Mouse (Mus musculus): ENCODE measurements at regions not wholly inside any gene's neighbourhood (a gene's known extent, or its start where the extent isn't known, plus 50 kb on each side); places are given as distances from the start of the nearest gene placed in this dataset.

- Histone ChIP-seq H3K27me3 (no peaks in the 10 kb centered on the region), H3K36me3 (no peaks in the 10 kb centered on the region), H3K9me3 (no peaks in the 10 kb centered on the region), H3K4me1 (replicated peaks) (no peaks in the 10 kb centered on the region), H3K4me3 (replicated peaks) (no peak overlapping the region), H3K4me2 (no peak overlapping the region), H3K27ac (no peak overlapping the region), H3K9ac (replicated peaks) (no peak overlapping the region)
- WGBS, result 85% methylated on average over 11 of the region's 11 CpGs
- no peak for ATAC-seq (ENCODE audit: insufficient number of reproducible peaks, insufficient read depth, low FRiP score, low TSS enrichment, low read depth)
Measured at GRCm38 (mm10) chr13:42593488-42594170, 86.8 kb upstream of the Phactr1 start.

GRCm38 (mm10) chr13:42595180-42595579 is 85.2 kb upstream of the Phactr1 start:
- no peak for ATAC-seq (ENCODE audit: insufficient number of reproducible peaks, insufficient read depth, low FRiP score, low TSS enrichment, low read depth)
- Histone ChIP-seq H3K4me1 (replicated peaks) (no peaks in the 10 kb centered on the region), H3K27me3 (no peaks in the 10 kb centered on the region), H3K27ac (no peak overlapping the region), H3K4me2 (no peak overlapping the region), H3K9me3 (no peaks in the 10 kb centered on the region), H3K4me3 (replicated peaks) (no peak overlapping the region), H3K9ac (replicated peaks) (no peak overlapping the region), H3K36me3 (no peaks in the 10 kb centered on the region)
- WGBS, result 58% methylated on average over 3 of the region's 3 CpGs

GRCm38 (mm10) chr13:42597781-42598180 is 82.6 kb upstream of the Phactr1 start:
- H3K9me3 ChIP-seq, result no peaks in the 10 kb centered on the region
- WGBS, result 55% methylated on average over 3 of the region's 3 CpGs
- no peak for ATAC-seq (ENCODE audit: insufficient number of reproducible peaks, insufficient read depth, low FRiP score, low TSS enrichment, low read depth)

GRCm38 (mm10) chr13:42603308-42603707 is 77.1 kb upstream of the Phactr1 start:
- H3K27me3 ChIP-seq, result no peaks in the 10 kb centered on the region

More at GRCm38 (mm10) chr13:42597781-42598180, 82.6 kb upstream of the Phactr1 start:
- Histone ChIP-seq H3K36me3 (no peaks in the 10 kb centered on the region), H3K9ac (replicated peaks) (no peak overlapping the region), H3K4me1 (replicated peaks) (no peaks in the 10 kb centered on the region), H3K4me3 (replicated peaks) (no peak overlapping the region), H3K27ac (no peak overlapping the region), H3K27me3 (no peaks in the 10 kb centered on the region), H3K4me2 (no peak overlapping the region)

GRCm38 (mm10) chr13:42607735-42608134 is 72.7 kb upstream of the Phactr1 start:
- no peak overlapping the region for H3K4me2 ChIP-seq
- ATAC-seq (ENCODE audit: insufficient number of reproducible peaks, insufficient read depth, low FRiP score, low TSS enrichment, low read depth), result no peak
- H3K27ac ChIP-seq, result no peak overlapping the region
- H3K4me3 ChIP-seq (replicated peaks), result no peak overlapping the region
- H3K4me1 ChIP-seq (replicated peaks), result no peaks in the 10 kb centered on the region
- no peaks in the 10 kb centered on the region for H3K9me3 ChIP-seq
- no peak overlapping the region for H3K9ac ChIP-seq (replicated peaks)
- WGBS, result 40% methylated on average over 10 of the region's 10 CpGs
- H3K36me3 ChIP-seq, result no peaks in the 10 kb centered on the region
- no peaks in the 10 kb centered on the region for H3K27me3 ChIP-seq

More at GRCm38 (mm10) chr13:42603308-42603707, 77.1 kb upstream of the Phactr1 start:
- H3K4me1 ChIP-seq (replicated peaks), result no peaks in the 10 kb centered on the region
- WGBS, result 78% methylated on average over 4 of the region's 4 CpGs
- H3K4me2 ChIP-seq, result no peak overlapping the region
- H3K36me3 ChIP-seq, result no peaks in the 10 kb centered on the region
- no peak overlapping the region for H3K27ac ChIP-seq
- no peaks in the 10 kb centered on the region for H3K9me3 ChIP-seq
- ATAC-seq (ENCODE audit: insufficient number of reproducible peaks, insufficient read depth, low FRiP score, low TSS enrichment, low read depth), result no peak
- H3K9ac ChIP-seq (replicated peaks), result no peak overlapping the region
- H3K4me3 ChIP-seq (replicated peaks), result no peak overlapping the region

GRCm38 (mm10) chr13:42608963-42609362 is 71.5 kb upstream of the Phactr1 start:
- Histone ChIP-seq H3K9me3 (no peaks in the 10 kb centered on the region), H3K4me2 (no peak overlapping the region), H3K27ac (no peak overlapping the region), H3K36me3 (no peaks in the 10 kb centered on the region), H3K4me1 (replicated peaks) (no peaks in the 10 kb centered on the region), H3K4me3 (replicated peaks) (no peak overlapping the region), H3K27me3 (no peaks in the 10 kb centered on the region), H3K9ac (replicated peaks) (no peak overlapping the region)
- no peak for ATAC-seq (ENCODE audit: insufficient number of reproducible peaks, insufficient read depth, low FRiP score, low TSS enrichment, low read depth)
- 38% methylated on average over 4 of the region's 4 CpGs for WGBS

GRCm38 (mm10) chr13:42613326-42613725 is 67.1 kb upstream of the Phactr1 start:
- WGBS, result 86% methylated on average over 4 of the region's 4 CpGs
- Histone ChIP-seq H3K4me1 (replicated peaks) (no peaks in the 10 kb centered on the region), H3K9ac (replicated peaks) (no peak overlapping the region), H3K4me2 (no peak overlapping the region), H3K9me3 (no peaks in the 10 kb centered on the region), H3K36me3 (no peaks in the 10 kb centered on the region), H3K4me3 (replicated peaks) (no peak overlapping the region), H3K27me3 (no peaks in the 10 kb centered on the region), H3K27ac (no peak overlapping the region)
- no peak for ATAC-seq (ENCODE audit: insufficient number of reproducible peaks, insufficient read depth, low FRiP score, low TSS enrichment, low read depth)

GRCm38 (mm10) chr13:42615826-42616225 is 64.6 kb upstream of the Phactr1 start:
- Histone ChIP-seq H3K9ac (replicated peaks) (no peak overlapping the region), H3K27ac (no peak overlapping the region), H3K4me3 (replicated peaks) (no peak overlapping the region), H3K4me2 (no peak overlapping the region), H3K27me3 (no peaks in the 10 kb centered on the region), H3K9me3 (no peaks in the 10 kb centered on the region), H3K36me3 (no peaks in the 10 kb centered on the region), H3K4me1 (replicated peaks) (no peaks in the 10 kb centered on the region)
- WGBS, result 86% methylated on average over 5 of the region's 5 CpGs
- ATAC-seq (ENCODE audit: insufficient number of reproducible peaks, insufficient read depth, low FRiP score, low TSS enrichment, low read depth), result no peak

GRCm38 (mm10) chr13:42617225-42617624 is 63.2 kb upstream of the Phactr1 start:
- H3K36me3 ChIP-seq, result no peaks in the 10 kb centered on the region
- no peak overlapping the region for H3K4me2 ChIP-seq
- ATAC-seq (ENCODE audit: insufficient number of reproducible peaks, insufficient read depth, low FRiP score, low TSS enrichment, low read depth), result no peak
- no peak overlapping the region for H3K9ac ChIP-seq (replicated peaks)
- H3K4me1 ChIP-seq (replicated peaks), result no peaks in the 10 kb centered on the region
- no peak overlapping the region for H3K27ac ChIP-seq
- no peak overlapping the region for H3K4me3 ChIP-seq (replicated peaks)
- WGBS, result 83% methylated on average over 6 of the region's 6 CpGs
- no peaks in the 10 kb centered on the region for H3K9me3 ChIP-seq
- no peaks in the 10 kb centered on the region for H3K27me3 ChIP-seq

GRCm38 (mm10) chr13:42617844-42618243 is 62.6 kb upstream of the Phactr1 start:
- Histone ChIP-seq H3K36me3 (no peaks in the 10 kb centered on the region), H3K4me3 (replicated peaks) (no peak overlapping the region), H3K4me1 (replicated peaks) (no peaks in the 10 kb centered on the region), H3K27me3 (no peaks in the 10 kb centered on the region), H3K9me3 (no peaks in the 10 kb centered on the region), H3K9ac (replicated peaks) (no peak overlapping the region), H3K27ac (no peak overlapping the region), H3K4me2 (no peak overlapping the region)
- 52% methylated on average over 4 of the region's 4 CpGs for WGBS
- ATAC-seq (ENCODE audit: insufficient number of reproducible peaks, insufficient read depth, low FRiP score, low TSS enrichment, low read depth), result no peak

- Histone ChIP-seq H3K4me1 (replicated peaks) (no peaks in the 10 kb centered on the region), H3K9me3 (no peaks in the 10 kb centered on the region)
- 92% methylated on average over 6 of the region's 6 CpGs for WGBS
Measured at GRCm38 (mm10) chr13:42619555-42620280, 60.7 kb upstream of the Phactr1 start.

More at GRCm38 (mm10) chr13:42619555-42620280, 60.7 kb upstream of the Phactr1 start:
- no peak overlapping the region for H3K27ac ChIP-seq
- H3K27me3 ChIP-seq, result no peaks in the 10 kb centered on the region
- ATAC-seq (ENCODE audit: insufficient number of reproducible peaks, insufficient read depth, low FRiP score, low TSS enrichment, low read depth), result no peak
- no peak overlapping the region for H3K9ac ChIP-seq (replicated peaks)
- no peaks in the 10 kb centered on the region for H3K36me3 ChIP-seq
- H3K4me3 ChIP-seq (replicated peaks), result no peak overlapping the region
- H3K4me2 ChIP-seq, result no peak overlapping the region

Measured in limb, embryonic 12.5 days (tissue).